Mouse (Mus musculus) midbrain, embryonic 11.5 days (tissue): ENCODE results near the gene Slc35f3. TPM values are rescaled to one million over a fixed set of nuclear protein-coding genes. Genes with fewer than 3 reads are reported as not detected.

Experiments used
- ATAC-seq: fragments of 200-750 bp; cut with Nextera tagmentation; 2 replicates; pipeline ENCODE4 v1.8.0; 2017; ENCODE audit warnings: moderate TSS enrichment, moderate library complexity; ENCODE audit not compliant: low FRiP score
- DNase-seq: peaks from one replicate; pipeline ENCODE4 v3.0.0; 2015; ENCODE audit warnings: low spot score; ENCODE audit errors: missing footprints
- H3K27ac ChIP-seq: fragments of 300-500 bp; sonication (generic); 2 replicates; pipeline ENCODE4 v1.5.1; 2014; ENCODE audit warnings: low read depth, low read length
- H3K27me3 ChIP-seq: fragments of 300-500 bp; sonication (generic); 2 replicates; pipeline ENCODE4 v1.6.1; 2014; ENCODE audit warnings: mild to moderate bottlenecking, low read length, moderate library complexity, mixed read lengths; ENCODE audit not compliant: control insufficient read depth, insufficient read depth
- H3K36me3 ChIP-seq: fragments of 300-500 bp; sonication (generic); 2 replicates; pipeline ENCODE4 v1.6.1; 2014; ENCODE audit warnings: mild to moderate bottlenecking, low read length, moderate library complexity, mixed read lengths; ENCODE audit not compliant: control insufficient read depth, insufficient read depth
- H3K4me1 ChIP-seq: fragments of 300-500 bp; sonication (generic); 2 replicates; pipeline ENCODE4 v1.6.1; 2014; ENCODE audit warnings: low read length; ENCODE audit not compliant: control insufficient read depth, insufficient read depth
- H3K4me2 ChIP-seq: fragments of 300-500 bp; sonication (generic); 2 replicates; pipeline ENCODE4 v1.6.1; 2014; ENCODE audit warnings: mild to moderate bottlenecking, moderate library complexity
- H3K4me3 ChIP-seq: fragments of 300-500 bp; sonication (generic); 2 replicates; pipeline ENCODE4 v1.5.1; 2014; ENCODE audit warnings: low read depth, low read length
- H3K9ac ChIP-seq: fragments of 300-500 bp; sonication (generic); 2 replicates; pipeline ENCODE4 v1.6.1; 2014; ENCODE audit warnings: low read length
- H3K9me3 ChIP-seq: fragments of 300-500 bp; sonication (generic); 2 replicates; pipeline ENCODE4 v1.6.1; 2016; ENCODE audit warnings: low read length; ENCODE audit not compliant: control insufficient read depth
- WGBS: fragments of 180-500 bp; shearing (Covaris S2); extraction: QIAGEN DNeasy Blood & Tissue Kit; methylation state at CpG from one replicate; pipeline ENCODE4 v1.1.7; 2014; 5-methylcytosine and 5-hydroxymethylcytosine counted together
- polyA plus RNA-seq: library from polyadenylated mRNA; unstranded; fragments of >200 nt; fragmentation: Nextera tagmentation; extraction: Ambion mirVana; gene quantifications from 2 replicates; pipeline ENCODE4 v1.2.1, GENCODE M21; 2014

Gene Slc35f3
- not detected in 2 replicates for polyA plus RNA-seq

DNA sequence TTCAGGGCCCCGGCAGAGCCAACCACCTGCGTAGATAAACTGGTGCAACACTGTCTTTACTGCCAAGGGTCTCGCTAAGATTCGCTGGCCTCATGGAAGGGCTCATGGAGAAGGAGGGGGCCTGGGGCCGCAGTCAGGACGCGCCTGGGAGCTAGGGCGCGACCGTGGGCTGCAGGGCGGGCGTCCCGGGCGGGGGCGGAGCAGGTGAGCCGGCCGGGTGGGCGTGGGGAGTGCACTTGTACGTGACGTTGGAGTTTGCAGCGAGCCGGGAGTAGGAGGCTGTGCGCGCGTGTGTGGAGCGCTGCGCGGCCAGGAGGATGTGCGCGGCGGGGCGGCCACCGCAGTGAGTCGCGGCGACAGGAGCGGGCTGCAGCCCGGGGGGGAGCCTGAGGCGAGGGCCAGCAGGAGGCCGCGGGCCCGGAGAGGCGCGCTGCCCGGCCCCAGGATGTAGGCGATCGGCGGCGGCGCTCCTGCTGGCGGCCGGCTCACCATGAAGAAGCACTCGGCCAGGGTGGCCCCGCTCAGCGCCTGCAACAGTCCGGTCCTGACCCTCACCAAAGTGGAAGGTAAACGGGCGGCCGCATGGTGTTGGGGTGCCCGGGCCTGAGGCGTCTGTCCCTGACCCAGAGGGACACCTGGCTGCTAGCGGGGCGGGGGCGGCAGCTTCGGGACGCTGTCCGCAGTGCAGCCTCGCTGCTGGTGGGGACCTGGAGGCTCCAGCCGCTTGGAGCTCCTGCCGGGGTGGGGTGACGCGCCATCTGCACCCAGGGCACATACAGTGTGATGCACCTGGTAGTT, at the start of gene Slc35f3:
Gene Slc35f3 (plus strand): TSS at position 263 of the 798 bp plus-strand sequence.
- Histone ChIP-seq H3K27ac (no peak within 1 kb of the TSS), H3K4me1 (no peaks in the 10 kb centered on the region), H3K27me3 (peaks cover 21% of the 10 kb centered on the region), H3K36me3 (no peaks in the 10 kb centered on the region), H3K4me3 (peak within 1 kb of the TSS; percentile 53), H3K9ac (peak within 1 kb of the TSS; percentile 55), H3K4me2 (peak within 1 kb of the TSS; percentile 91), H3K9me3 (no peaks in the 10 kb centered on the region)
- under 1% methylated on average over 70 of the region's 72 CpGs for WGBS
- peak; percentile 77 for ATAC-seq
- peak; percentile 88 for DNase-seq

DNA sequence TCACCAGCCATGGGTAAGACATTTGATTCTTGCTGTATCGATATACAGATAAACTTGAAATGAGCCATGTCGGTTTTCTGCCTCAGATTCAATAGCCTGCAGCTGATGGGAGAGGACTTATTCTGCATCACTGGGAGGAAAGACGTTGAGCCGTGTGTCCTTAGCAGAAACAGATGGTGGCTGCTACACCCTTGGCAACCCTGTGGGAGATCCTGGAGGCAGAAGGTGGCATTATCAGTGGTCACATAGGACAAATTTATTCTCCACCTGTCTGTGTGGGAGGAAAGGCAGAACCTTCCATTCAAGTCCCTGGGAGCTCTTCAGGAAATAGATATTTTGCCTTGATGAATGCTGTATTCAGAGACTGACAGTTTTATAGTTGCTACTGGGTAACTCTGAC, 47.9 kb upstream of the Slc35f3 start:
- Histone ChIP-seq H3K4me2 (no peak overlapping the region), H3K27me3 (peaks cover 30% of the 10 kb centered on the region), H3K36me3 (no peaks in the 10 kb centered on the region), H3K9me3 (no peaks in the 10 kb centered on the region), H3K4me1 (no peaks in the 10 kb centered on the region), H3K9ac (no peak overlapping the region), H3K4me3 (no peak overlapping the region), H3K27ac (no peak overlapping the region)
- 86% methylated on average over 4 of the region's 4 CpGs for WGBS
- DNase-seq: no peak
- ATAC-seq: no peak

DNA sequence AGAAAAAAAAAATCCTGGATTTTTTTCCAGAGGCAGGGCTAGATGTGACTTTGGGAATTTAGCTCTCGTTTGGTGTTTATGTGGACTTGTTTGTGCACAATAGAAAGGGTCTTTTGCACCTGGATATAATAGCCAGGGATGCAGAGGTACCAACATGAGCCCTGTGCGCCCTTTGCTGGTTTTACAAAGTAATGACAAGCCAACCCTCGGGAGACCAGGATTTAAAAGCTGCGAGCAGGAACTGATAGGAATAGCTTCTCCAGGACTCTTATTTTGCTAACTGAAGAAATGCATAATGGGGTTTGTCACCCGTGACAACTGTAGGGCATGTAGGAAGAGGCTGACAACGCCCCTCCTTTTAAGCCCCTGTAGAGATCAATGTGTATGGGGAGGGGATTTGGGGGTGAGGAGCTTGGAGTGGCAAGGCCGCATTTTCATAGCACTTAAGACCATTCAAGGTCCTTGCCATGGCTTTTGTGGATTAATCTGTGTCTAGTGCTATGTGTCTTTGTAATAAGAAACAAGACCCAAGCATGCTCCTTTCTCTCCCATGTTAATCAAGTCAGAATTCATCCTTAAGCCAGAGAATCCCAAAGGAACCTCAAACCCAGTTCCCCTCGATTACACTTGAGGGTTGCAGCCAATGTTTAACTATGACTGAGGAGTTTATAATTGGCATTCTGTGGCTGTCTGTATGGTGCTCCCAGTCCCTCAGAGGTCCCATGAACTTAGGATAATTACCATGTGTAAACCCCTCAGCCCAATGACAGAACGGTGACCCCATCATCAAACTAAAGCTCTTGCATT, 41.6 kb upstream of the Slc35f3 start:
- Histone ChIP-seq H3K9me3 (no peaks in the 10 kb centered on the region), H3K4me2 (no peak overlapping the region), H3K4me3 (no peak overlapping the region), H3K27me3 (peaks cover 66% of the 10 kb centered on the region), H3K4me1 (peaks cover 18% of the 10 kb centered on the region), H3K27ac (no peak overlapping the region), H3K9ac (no peak overlapping the region), H3K36me3 (no peaks in the 10 kb centered on the region)
- DNase-seq (peak; percentile 90), ATAC-seq (peak; percentile 88)
- WGBS: 12% methylated on average over 9 of the region's 9 CpGs

DNA sequence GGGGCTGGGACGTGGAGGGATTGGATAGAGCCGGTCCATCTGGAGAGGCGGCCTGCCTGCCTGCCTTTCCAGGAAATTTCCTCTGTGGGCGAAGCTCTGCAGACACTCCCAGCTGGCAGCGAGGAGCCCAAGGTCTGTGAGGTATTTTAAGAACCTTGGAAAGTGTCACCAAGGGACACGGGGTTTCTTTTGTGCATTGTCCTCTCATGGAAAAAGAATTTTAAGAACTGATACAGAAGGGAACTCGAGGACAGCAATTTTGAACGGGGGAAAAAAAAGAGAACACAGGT, 41.0 kb upstream of the Slc35f3 start:
- Histone ChIP-seq H3K27ac (no peak overlapping the region), H3K9me3 (no peaks in the 10 kb centered on the region), H3K4me3 (no peak overlapping the region), H3K4me1 (peaks cover 18% of the 10 kb centered on the region), H3K27me3 (peaks cover 66% of the 10 kb centered on the region), H3K9ac (no peak overlapping the region), H3K4me2 (no peak overlapping the region), H3K36me3 (no peaks in the 10 kb centered on the region)
- DNase-seq (no peak), ATAC-seq (no peak)
- WGBS: 30% methylated on average over 8 of the region's 8 CpGs

DNA sequence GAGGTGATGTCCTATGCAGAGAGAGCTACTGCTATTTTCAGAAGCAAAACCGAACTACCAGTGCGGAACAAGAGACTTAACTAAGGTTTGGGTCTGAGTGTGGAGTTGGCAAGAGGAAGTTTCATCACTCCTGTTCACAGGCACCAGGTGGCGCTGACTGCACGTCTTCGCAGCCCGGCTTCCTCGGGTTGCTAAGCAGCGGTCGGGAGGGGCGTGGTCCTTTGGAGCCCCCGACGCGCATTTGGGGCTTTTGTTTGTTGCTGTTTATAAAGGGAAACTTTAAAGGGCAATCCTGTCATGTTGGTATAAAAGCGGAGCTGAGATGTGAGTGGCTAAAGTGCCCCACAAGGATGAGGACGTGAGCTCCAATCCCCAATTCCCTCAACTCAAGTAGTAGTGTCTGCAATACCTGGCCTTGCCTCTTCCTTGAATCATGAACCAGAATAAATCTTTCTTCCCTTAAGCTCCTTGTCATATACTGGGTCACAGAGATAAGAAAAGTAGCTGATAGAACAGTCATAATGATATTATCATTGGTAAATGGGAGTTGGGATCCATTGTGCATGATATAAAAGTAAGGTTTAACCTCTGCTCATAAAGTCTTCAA, 40.1 kb upstream of the Slc35f3 start:
- DNase-seq (peak; percentile 92), ATAC-seq (peak; percentile 51; the same call in 1 of the 2 replicates)
- Histone ChIP-seq H3K4me3 (no peak overlapping the region), H3K4me2 (peak overlapping the region; percentile 20; the same call in 1 of the 2 replicates), H3K9me3 (no peaks in the 10 kb centered on the region), H3K36me3 (no peaks in the 10 kb centered on the region), H3K27ac (no peak overlapping the region), H3K4me1 (peaks cover 18% of the 10 kb centered on the region), H3K27me3 (peaks cover 58% of the 10 kb centered on the region), H3K9ac (no peak overlapping the region)
- WGBS: 4% methylated on average over 15 of the region's 15 CpGs

DNA sequence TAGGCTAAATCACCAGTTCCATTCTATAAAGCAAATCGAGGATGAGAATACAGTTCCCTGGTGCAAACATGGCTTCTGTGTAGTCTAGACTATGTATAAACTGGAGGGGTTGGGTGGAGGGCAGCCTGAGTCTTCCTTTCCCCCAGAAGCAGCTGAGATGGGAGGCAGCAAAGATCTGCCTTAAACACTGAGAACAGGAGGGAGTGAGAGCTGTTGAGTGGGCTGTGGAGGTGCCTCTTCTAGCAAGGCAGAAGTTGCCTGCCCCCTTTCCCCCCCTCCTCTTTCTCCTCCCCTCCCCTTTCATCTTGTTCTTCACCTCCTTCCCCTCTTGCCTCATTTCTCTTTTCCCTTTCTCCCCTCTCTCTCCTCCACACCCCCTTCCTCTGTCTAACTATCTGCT, 33.2 kb upstream of the Slc35f3 start:
- no peak for DNase-seq
- Histone ChIP-seq H3K4me1 (no peaks in the 10 kb centered on the region), H3K9me3 (no peaks in the 10 kb centered on the region), H3K4me3 (no peak overlapping the region), H3K4me2 (no peak overlapping the region), H3K27me3 (peaks cover 12% of the 10 kb centered on the region; the same call in 1 of the 2 replicates), H3K36me3 (no peaks in the 10 kb centered on the region), H3K27ac (no peak overlapping the region), H3K9ac (no peak overlapping the region)
- no peak for ATAC-seq
- WGBS: 82% methylated on average over 1 of the region's 1 CpGs

DNA sequence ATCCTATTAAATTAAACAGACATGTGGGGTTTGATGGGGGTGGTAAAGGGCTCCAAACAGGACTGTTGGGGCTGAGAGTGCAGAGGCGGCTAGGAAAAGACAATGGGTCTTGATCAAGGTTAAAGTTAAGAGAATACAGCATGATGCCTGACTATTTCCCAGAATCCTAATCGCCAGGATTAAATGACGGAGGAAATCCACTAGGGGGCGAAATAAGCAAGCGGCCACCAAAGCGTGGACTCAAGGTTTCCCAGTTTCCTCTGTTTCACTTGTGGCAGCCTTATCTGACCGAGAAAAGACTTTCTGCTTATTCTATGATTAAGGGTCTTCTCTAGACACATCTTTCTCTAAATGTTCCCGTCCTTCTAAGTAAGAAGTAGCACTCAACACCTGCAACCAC, 31.2 kb upstream of the Slc35f3 start:
- Histone ChIP-seq H3K27ac (no peak overlapping the region), H3K9ac (no peak overlapping the region), H3K4me1 (no peaks in the 10 kb centered on the region), H3K4me3 (no peak overlapping the region), H3K4me2 (no peak overlapping the region), H3K27me3 (no peaks in the 10 kb centered on the region), H3K36me3 (no peaks in the 10 kb centered on the region), H3K9me3 (no peaks in the 10 kb centered on the region)
- DNase-seq (peak; percentile 88), ATAC-seq (no peak)
- WGBS: 32% methylated on average over 8 of the region's 8 CpGs

DNA sequence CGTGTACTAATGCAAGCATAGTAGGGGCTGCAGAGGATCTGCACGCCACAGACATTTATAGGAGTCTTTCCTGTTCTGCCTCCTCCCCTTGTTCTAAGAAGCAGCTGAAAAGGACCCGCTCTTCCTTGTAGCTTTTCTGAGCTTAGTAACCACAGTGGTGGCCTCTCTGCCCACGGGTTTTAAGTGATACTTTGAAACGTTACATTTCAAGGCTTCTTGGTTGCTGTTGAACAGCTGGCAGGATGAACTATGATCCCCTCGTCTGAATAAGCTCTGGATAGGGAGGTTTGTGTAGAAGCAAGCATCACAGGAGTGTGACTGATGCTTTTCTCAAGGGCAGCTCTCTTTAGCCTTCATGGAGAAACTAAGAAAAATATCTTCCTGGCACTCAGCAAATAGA, 28.6 kb upstream of the Slc35f3 start:
- 60% methylated on average over 6 of the region's 6 CpGs for WGBS
- Histone ChIP-seq H3K36me3 (no peaks in the 10 kb centered on the region), H3K9ac (no peak overlapping the region), H3K27ac (no peak overlapping the region), H3K27me3 (no peaks in the 10 kb centered on the region), H3K4me3 (no peak overlapping the region), H3K4me2 (no peak overlapping the region), H3K9me3 (no peaks in the 10 kb centered on the region), H3K4me1 (no peaks in the 10 kb centered on the region)
- DNase-seq: no peak
- ATAC-seq: no peak

DNA sequence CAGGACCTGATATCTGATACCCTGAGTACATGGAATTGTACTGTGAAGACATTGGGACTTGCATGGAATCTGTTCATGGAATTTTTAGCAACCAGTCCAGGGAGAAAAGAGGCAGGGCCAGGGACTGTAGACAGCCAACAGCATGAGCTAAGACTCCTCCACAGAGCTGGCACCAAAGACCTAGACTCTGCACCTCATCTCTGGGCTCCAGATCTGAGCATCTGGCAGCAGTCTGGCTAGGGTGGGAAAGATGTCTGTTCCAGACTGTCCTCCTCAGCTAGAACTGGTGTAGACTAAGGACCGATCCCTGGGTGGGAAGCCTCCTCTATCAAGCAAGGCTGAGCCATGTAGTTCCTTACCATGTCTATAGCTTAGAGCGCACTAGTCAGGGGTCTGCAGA, 25.9 kb upstream of the Slc35f3 start:
- Histone ChIP-seq H3K9ac (no peak overlapping the region), H3K36me3 (no peaks in the 10 kb centered on the region), H3K27me3 (no peaks in the 10 kb centered on the region), H3K4me2 (no peak overlapping the region), H3K27ac (no peak overlapping the region), H3K9me3 (no peaks in the 10 kb centered on the region), H3K4me1 (no peaks in the 10 kb centered on the region), H3K4me3 (no peak overlapping the region)
- 88% methylated on average over 2 of the region's 2 CpGs for WGBS
- no peak for DNase-seq
- ATAC-seq: no peak
